Mouse (Mus musculus): Measurements from ENCODE around the gene Hrk. TPM values are rescaled to one million over a fixed set of nuclear protein-coding genes. Genes with fewer than 3 reads are reported as not detected.

Gene Hrk
- polyA plus RNA-seq (2015; fragmentation: Nextera tagmentation; extraction: Ambion mirVana): 0.08 and 0.10 TPM in 2 replicates

- peaks cover 6% of the 10 kb centered on the region for H3K4me1 ChIP-seq (replicated peaks; ENCODE audit: control insufficient read depth, insufficient read depth, low read length)
- ATAC-seq (ENCODE audit: low read depth): no peak
- H3K4me3 ChIP-seq (ENCODE audit: low read length): no peak within 1 kb of the TSS
- peaks cover 40% of the 10 kb centered on the region for H3K27me3 ChIP-seq (ENCODE audit: control insufficient read depth, insufficient read depth, low read depth, low read length)
- H3K36me3 ChIP-seq (ENCODE audit: control insufficient read depth, insufficient read depth, low read length): no peaks in the 10 kb centered on the region
- 59% methylated on average over 12 of the region's 12 CpGs for WGBS
- no peak within 1 kb of the TSS for H3K4me2 ChIP-seq (ENCODE audit: low read depth, low read length)
- H3K9ac ChIP-seq (ENCODE audit: low read length): no peak within 1 kb of the TSS
- no peaks in the 10 kb centered on the region for H3K9me3 ChIP-seq (ENCODE audit: control insufficient read depth, low read length)
- H3K27ac ChIP-seq (ENCODE audit: low read length): no peak within 1 kb of the TSS
These were observed at the start of gene Hrk for GRCm38 (mm10) chr5:118164581-118164980. Hrk (plus strand) TSS chr5:118164648.

GRCm38 (mm10) chr5:118118351-118118750, 46.1 kb upstream of the Hrk start:
- no peak overlapping the region for H3K9ac ChIP-seq (ENCODE audit: low read length)
- no peak overlapping the region for H3K4me3 ChIP-seq (ENCODE audit: low read length)
- H3K9me3 ChIP-seq (ENCODE audit: control insufficient read depth, low read length): no peaks in the 10 kb centered on the region
- 68% methylated on average over 3 of the region's 3 CpGs for WGBS
- no peaks in the 10 kb centered on the region for H3K4me1 ChIP-seq (replicated peaks; ENCODE audit: control insufficient read depth, insufficient read depth, low read length)
- no peak overlapping the region for H3K4me2 ChIP-seq (ENCODE audit: low read depth, low read length)
- no peaks in the 10 kb centered on the region for H3K27me3 ChIP-seq (ENCODE audit: control insufficient read depth, insufficient read depth, low read depth, low read length)
- H3K36me3 ChIP-seq (ENCODE audit: control insufficient read depth, insufficient read depth, low read length): peaks cover 4% of the 10 kb centered on the region; the same call in 1 of the 2 replicates
- no peak for ATAC-seq (ENCODE audit: low read depth)
- H3K27ac ChIP-seq (ENCODE audit: low read length): no peak overlapping the region

GRCm38 (mm10) chr5:118118922-118119321, 45.5 kb upstream of the Hrk start:
- Histone ChIP-seq H3K9ac (ENCODE audit: low read length) (no peak overlapping the region), H3K9me3 (ENCODE audit: control insufficient read depth, low read length) (no peaks in the 10 kb centered on the region), H3K4me3 (ENCODE audit: low read length) (no peak overlapping the region), H3K36me3 (ENCODE audit: control insufficient read depth, insufficient read depth, low read length) (peaks cover 4% of the 10 kb centered on the region; the same call in 1 of the 2 replicates), H3K4me1 (replicated peaks; ENCODE audit: control insufficient read depth, insufficient read depth, low read length) (no peaks in the 10 kb centered on the region), H3K4me2 (ENCODE audit: low read depth, low read length) (no peak overlapping the region), H3K27ac (ENCODE audit: low read length) (no peak overlapping the region), H3K27me3 (ENCODE audit: control insufficient read depth, insufficient read depth, low read depth, low read length) (no peaks in the 10 kb centered on the region)
- WGBS: 93% methylated on average over 5 of the region's 5 CpGs
- ATAC-seq (ENCODE audit: low read depth): no peak

GRCm38 (mm10) chr5:118120670-118121069, 43.8 kb upstream of the Hrk start:
- Histone ChIP-seq H3K9ac (ENCODE audit: low read length) (no peak overlapping the region), H3K4me3 (ENCODE audit: low read length) (no peak overlapping the region), H3K27me3 (ENCODE audit: control insufficient read depth, insufficient read depth, low read depth, low read length) (no peaks in the 10 kb centered on the region), H3K36me3 (ENCODE audit: control insufficient read depth, insufficient read depth, low read length) (peaks cover 5% of the 10 kb centered on the region; the same call in 1 of the 2 replicates), H3K4me2 (ENCODE audit: low read depth, low read length) (no peak overlapping the region), H3K9me3 (ENCODE audit: control insufficient read depth, low read length) (no peaks in the 10 kb centered on the region), H3K27ac (ENCODE audit: low read length) (no peak overlapping the region), H3K4me1 (replicated peaks; ENCODE audit: control insufficient read depth, insufficient read depth, low read length) (no peaks in the 10 kb centered on the region)
- ATAC-seq (ENCODE audit: low read depth): no peak
- 60% methylated on average over 2 of the region's 2 CpGs for whole genome bisulfite sequencing

GRCm38 (mm10) chr5:118121928-118122327, 42.5 kb upstream of the Hrk start:
- peaks cover 9% of the 10 kb centered on the region for H3K36me3 ChIP-seq (ENCODE audit: control insufficient read depth, insufficient read depth, low read length)
- no peaks in the 10 kb centered on the region for H3K4me1 ChIP-seq (replicated peaks; ENCODE audit: control insufficient read depth, insufficient read depth, low read length)
- no peak for ATAC-seq (ENCODE audit: low read depth)
- no peak overlapping the region for H3K9ac ChIP-seq (ENCODE audit: low read length)
- no peak overlapping the region for H3K4me3 ChIP-seq (ENCODE audit: low read length)
- no peak overlapping the region for H3K4me2 ChIP-seq (ENCODE audit: low read depth, low read length)
- H3K9me3 ChIP-seq (ENCODE audit: control insufficient read depth, low read length): no peaks in the 10 kb centered on the region
- no peak overlapping the region for H3K27ac ChIP-seq (ENCODE audit: low read length)
- H3K27me3 ChIP-seq (ENCODE audit: control insufficient read depth, insufficient read depth, low read depth, low read length): no peaks in the 10 kb centered on the region
- whole genome bisulfite sequencing: 82% methylated on average over 4 of the region's 4 CpGs

GRCm38 (mm10) chr5:118123096-118123495, 41.4 kb upstream of the Hrk start:
- Histone ChIP-seq H3K36me3 (ENCODE audit: control insufficient read depth, insufficient read depth, low read length) (peaks cover 11% of the 10 kb centered on the region), H3K4me3 (ENCODE audit: low read length) (no peak overlapping the region), H3K4me1 (replicated peaks; ENCODE audit: control insufficient read depth, insufficient read depth, low read length) (no peaks in the 10 kb centered on the region), H3K4me2 (ENCODE audit: low read depth, low read length) (no peak overlapping the region), H3K9ac (ENCODE audit: low read length) (no peak overlapping the region), H3K9me3 (ENCODE audit: control insufficient read depth, low read length) (no peaks in the 10 kb centered on the region), H3K27me3 (ENCODE audit: control insufficient read depth, insufficient read depth, low read depth, low read length) (no peaks in the 10 kb centered on the region), H3K27ac (ENCODE audit: low read length) (no peak overlapping the region)
- ATAC-seq (ENCODE audit: low read depth): no peak
- WGBS: 47% methylated on average over 10 of the region's 10 CpGs

- Histone ChIP-seq H3K36me3 (ENCODE audit: control insufficient read depth, insufficient read depth, low read length) (peaks cover 12% of the 10 kb centered on the region), H3K27ac (ENCODE audit: low read length) (no peak overlapping the region)
- WGBS: 82% methylated on average over 4 of the region's 4 CpGs
These were observed 37.8 kb upstream of the Hrk start for GRCm38 (mm10) chr5:118126671-118127070.

GRCm38 (mm10) chr5:118128208-118128607, 36.2 kb upstream of the Hrk start:
- H3K4me2 ChIP-seq (ENCODE audit: low read depth, low read length): no peak overlapping the region
- H3K9ac ChIP-seq (ENCODE audit: low read length): no peak overlapping the region
- WGBS: 68% methylated on average over 6 of the region's 6 CpGs
- ATAC-seq (ENCODE audit: low read depth): no peak
- peaks cover 12% of the 10 kb centered on the region for H3K36me3 ChIP-seq (ENCODE audit: control insufficient read depth, insufficient read depth, low read length)
- H3K4me3 ChIP-seq (ENCODE audit: low read length): no peak overlapping the region
- H3K4me1 ChIP-seq (replicated peaks; ENCODE audit: control insufficient read depth, insufficient read depth, low read length): no peaks in the 10 kb centered on the region
- H3K27me3 ChIP-seq (ENCODE audit: control insufficient read depth, insufficient read depth, low read depth, low read length): no peaks in the 10 kb centered on the region
- no peak overlapping the region for H3K27ac ChIP-seq (ENCODE audit: low read length)
- no peaks in the 10 kb centered on the region for H3K9me3 ChIP-seq (ENCODE audit: control insufficient read depth, low read length)

More at GRCm38 (mm10) chr5:118126671-118127070, 37.8 kb upstream of the Hrk start:
- Histone ChIP-seq H3K9ac (ENCODE audit: low read length) (no peak overlapping the region), H3K4me2 (ENCODE audit: low read depth, low read length) (no peak overlapping the region), H3K4me1 (replicated peaks; ENCODE audit: control insufficient read depth, insufficient read depth, low read length) (no peaks in the 10 kb centered on the region), H3K4me3 (ENCODE audit: low read length) (no peak overlapping the region), H3K9me3 (ENCODE audit: control insufficient read depth, low read length) (no peaks in the 10 kb centered on the region), H3K27me3 (ENCODE audit: control insufficient read depth, insufficient read depth, low read depth, low read length) (no peaks in the 10 kb centered on the region)
- no peak for ATAC-seq (ENCODE audit: low read depth)

- Histone ChIP-seq H3K4me2 (ENCODE audit: low read depth, low read length) (no peak overlapping the region), H3K4me1 (replicated peaks; ENCODE audit: control insufficient read depth, insufficient read depth, low read length) (no peaks in the 10 kb centered on the region), H3K27ac (ENCODE audit: low read length) (no peak overlapping the region), H3K27me3 (ENCODE audit: control insufficient read depth, insufficient read depth, low read depth, low read length) (no peaks in the 10 kb centered on the region), H3K9ac (ENCODE audit: low read length) (no peak overlapping the region), H3K9me3 (ENCODE audit: control insufficient read depth, low read length) (no peaks in the 10 kb centered on the region), H3K36me3 (ENCODE audit: control insufficient read depth, insufficient read depth, low read length) (peaks cover 12% of the 10 kb centered on the region), H3K4me3 (ENCODE audit: low read length) (no peak overlapping the region)
- 68% methylated on average over 9 of the region's 9 CpGs for WGBS
- no peak for ATAC-seq (ENCODE audit: low read depth)
These were observed 35.8 kb upstream of the Hrk start for GRCm38 (mm10) chr5:118128651-118129050.

GRCm38 (mm10) chr5:118136391-118136790, 28.1 kb upstream of the Hrk start:
- Histone ChIP-seq H3K36me3 (ENCODE audit: control insufficient read depth, insufficient read depth, low read length) (peaks cover 5% of the 10 kb centered on the region), H3K4me2 (ENCODE audit: low read depth, low read length) (no peak overlapping the region), H3K4me3 (ENCODE audit: low read length) (no peak overlapping the region), H3K9ac (ENCODE audit: low read length) (no peak overlapping the region), H3K27me3 (ENCODE audit: control insufficient read depth, insufficient read depth, low read depth, low read length) (no peaks in the 10 kb centered on the region), H3K9me3 (ENCODE audit: control insufficient read depth, low read length) (no peaks in the 10 kb centered on the region), H3K4me1 (replicated peaks; ENCODE audit: control insufficient read depth, insufficient read depth, low read length) (no peaks in the 10 kb centered on the region), H3K27ac (ENCODE audit: low read length) (no peak overlapping the region)
- 70% methylated on average over 5 of the region's 5 CpGs for WGBS
- no peak for ATAC-seq (ENCODE audit: low read depth)

Data from lung, embryonic 16.5 days (tissue).